Mouse (Mus musculus) lung, embryonic 14.5 days (tissue): Measurements from ENCODE around the gene Zfp512b. TPM values are rescaled to one million over a fixed set of nuclear protein-coding genes. Genes with fewer than 3 reads are reported as not detected.

Experiments used
- ATAC-seq: fragments of 200-750 bp; cut with Nextera tagmentation; 2 replicates; pipeline ENCODE4 v1.8.0; 2017; ENCODE audit warnings: mild to moderate bottlenecking, moderate TSS enrichment, moderate library complexity; ENCODE audit not compliant: insufficient read depth
- DNase-seq: peaks from one replicate; pipeline ENCODE4 v3.0.0-alpha.2; 2015
- H3K27ac ChIP-seq: fragments of 300-500 bp; sonication (generic); 2 replicates; pipeline ENCODE4 v1.5.1; 2014; ENCODE audit warnings: low read depth, mild to moderate bottlenecking, moderate library complexity
- H3K27me3 ChIP-seq: fragments of 300-500 bp; sonication (generic); 2 replicates; pipeline ENCODE4 v1.6.1; 2014; ENCODE audit warnings: low read length, control low read depth; ENCODE audit not compliant: insufficient read depth
- H3K36me3 ChIP-seq: fragments of 300-500 bp; sonication (generic); 2 replicates; pipeline ENCODE4 v1.6.1; 2014; ENCODE audit warnings: control low read depth; ENCODE audit not compliant: insufficient read depth
- H3K4me1 ChIP-seq: fragments of 300-500 bp; sonication (generic); 2 replicates; pipeline ENCODE4 v1.6.1; 2014; ENCODE audit warnings: antibody characterized with exemption, control low read depth; ENCODE audit not compliant: insufficient read depth
- H3K4me2 ChIP-seq: fragments of 300-500 bp; sonication (generic); 2 replicates; pipeline ENCODE4 v1.6.1; 2014; ENCODE audit warnings: mild to moderate bottlenecking
- H3K4me3 ChIP-seq: fragments of 300-500 bp; sonication (generic); 2 replicates; pipeline ENCODE4 v1.5.1; 2014; ENCODE audit warnings: low read depth, low read length
- H3K9ac ChIP-seq: fragments of 300-500 bp; sonication (generic); 2 replicates; pipeline ENCODE4 v1.6.1; 2014
- H3K9me3 ChIP-seq: fragments of 300-500 bp; sonication (generic); 2 replicates; pipeline ENCODE4 v1.6.1; 2016; ENCODE audit warnings: low read depth, low read length, control low read depth
- CTCF ChIP-seq: IDR thresholded peaks from 2 replicates; pipeline ENCODE4 v1.5.1; 2016; ENCODE audit warnings: antibody characterized with exemption, low read depth
- WGBS: fragments of 180-500 bp; shearing (Covaris S2); extraction: QIAGEN DNeasy Blood & Tissue Kit; methylation state at CpG from one replicate; pipeline ENCODE4 v1.1.7; 2014; 5-methylcytosine and 5-hydroxymethylcytosine counted together
- microRNA-seq: library from miRNA; unstranded; fragments of <30 nt; microRNA quantifications from one replicate; pipeline ENCODE4, GENCODE M21; 2016; ENCODE audit warnings: borderline number of aligned reads
- polyA plus RNA-seq: library from polyadenylated mRNA; unstranded; fragments of >200 nt; fragmentation: Nextera tagmentation; extraction: Ambion mirVana; gene quantifications from 2 replicates; pipeline ENCODE4 v1.2.1, GENCODE M21; 2014

Zfp512b gene
- polyA plus RNA-seq, 1 experiment from 2014 or later = 58.6 TPM

GRCm38 (mm10) chr2:181532589-181532988 is 60.0 kb downstream of the Zfp512b start:
- Histone ChIP-seq H3K9me3 (no peaks in the 10 kb centered on the region; the same call in 1 of the 2 replicates), H3K36me3 (peaks cover 24% of the 10 kb centered on the region; the same call in 1 of the 2 replicates), H3K4me3 (no peak overlapping the region), H3K27me3 (no peaks in the 10 kb centered on the region), H3K4me1 (no peaks in the 10 kb centered on the region), H3K9ac (no peak overlapping the region), H3K4me2 (no peak overlapping the region), H3K27ac (no peak overlapping the region)
- DNase-seq = no peak
- 92% methylated on average over 3 of the region's 3 CpGs for WGBS
- TF ChIP-seq CTCF = no peak
- no peak for ATAC-seq

Small RNA genes within 50 kb of the gene (microRNA-seq; reads per million reads assigned to microRNA genes)
- not detected for gene Mir7006

Other genes with a start within 250 kb of the Zfp512b start
- 35.7 and 41.1 TPM in 2 replicates for gene Zgpat, start 227.9 kb downstream of the Zfp512b start, polyA plus RNA-seq
- gene Arfrp1, start 227.4 kb downstream of the Zfp512b start, polyA plus RNA-seq = 54.1 and 54.2 TPM in 2 replicates
- 19.6 and 26.6 TPM in 2 replicates for gene Lime1, start 212.7 kb downstream of the Zfp512b start, polyA plus RNA-seq
- gene Zbtb46, start 133.4 kb downstream of the Zfp512b start, polyA plus RNA-seq = 14.6 and 15.6 TPM in 2 replicates
- gene Abhd16b, start 99.6 kb downstream of the Zfp512b start, polyA plus RNA-seq = 0.13 and 0.24 TPM in 2 replicates
- 160 and 165 TPM in 2 replicates for gene Tpd52l2, start 95.7 kb downstream of the Zfp512b start, polyA plus RNA-seq
- gene Dnajc5, start 72.3 kb downstream of the Zfp512b start, polyA plus RNA-seq = 79.4 and 81.3 TPM in 2 replicates
- 36.9 and 38.3 TPM in 2 replicates for gene Uckl1, start 7.9 kb downstream of the Zfp512b start, polyA plus RNA-seq
- 58.8 and 59.6 TPM in 2 replicates for gene Prpf6, start 935 bp downstream of the Zfp512b start, polyA plus RNA-seq
- gene Samd10, start 6.4 kb upstream of the Zfp512b start, polyA plus RNA-seq = 23.2 and 27.8 TPM in 2 replicates
- not detected in 2 replicates for gene Gm29797, start 64.2 kb upstream of the Zfp512b start, polyA plus RNA-seq
- gene Sox18, start 78.8 kb upstream of the Zfp512b start, polyA plus RNA-seq = 55.4 and 64.7 TPM in 2 replicates
- 22.5 and 25.7 TPM in 2 replicates for gene Tcea2, start 87.5 kb upstream of the Zfp512b start, polyA plus RNA-seq
- 91.3 and 93.8 TPM in 2 replicates for gene Rgs19, start 101.2 kb upstream of the Zfp512b start, polyA plus RNA-seq
- not detected in 2 replicates for gene Lkaaear1, start 105.6 kb upstream of the Zfp512b start, polyA plus RNA-seq
- 0.89 and 1.8 TPM in 2 replicates for gene Oprl1, start 122.2 kb upstream of the Zfp512b start, polyA plus RNA-seq
- 0.05 and 0.25 TPM in 2 replicates for gene Myt1, start 170.5 kb upstream of the Zfp512b start, polyA plus RNA-seq
- gene Pcmtd2, start 245.1 kb upstream of the Zfp512b start, polyA plus RNA-seq = 26.5 and 29.0 TPM in 2 replicates